Mouse (Mus musculus) intestine, embryonic 15.5 days (tissue): ENCODE measurements around the gene Olfr145. TPM values are rescaled to one million over a fixed set of nuclear protein-coding genes. Genes with fewer than 3 reads are reported as not detected.

ENCODE experiments used
- ATAC-seq: fragments of 200-750 bp; cut with Nextera tagmentation; 2 replicates; pipeline ENCODE4 v1.8.0; 2017; ENCODE audit warnings: moderate TSS enrichment, moderate library complexity
- H3K27ac ChIP-seq: fragments of 300-500 bp; sonication (generic); 2 replicates; pipeline ENCODE4 v1.5.1; 2015; ENCODE audit warnings: mild to moderate bottlenecking, inconsistent platforms
- H3K27me3 ChIP-seq: fragments of 300-500 bp; sonication (generic); replicated peaks from 2 replicates; pipeline ENCODE4 v1.6.1; 2015; ENCODE audit warnings: inconsistent platforms
- H3K36me3 ChIP-seq: fragments of 300-500 bp; sonication (generic); 2 replicates; pipeline ENCODE4 v1.6.1; 2015; ENCODE audit warnings: inconsistent platforms
- H3K4me1 ChIP-seq: fragments of 300-500 bp; sonication (generic); replicated peaks from 2 replicates; pipeline ENCODE4 v1.6.1; 2015; ENCODE audit warnings: inconsistent platforms
- H3K4me2 ChIP-seq: fragments of 300-500 bp; sonication (generic); replicated peaks from 2 replicates; pipeline ENCODE4 v1.6.1; 2015; ENCODE audit warnings: mild to moderate bottlenecking, inconsistent platforms
- H3K4me3 ChIP-seq: fragments of 300-500 bp; sonication (generic); replicated peaks from 2 replicates; pipeline ENCODE4 v1.5.1; 2015; ENCODE audit warnings: inconsistent platforms
- H3K9ac ChIP-seq: fragments of 300-500 bp; sonication (generic); 2 replicates; pipeline ENCODE4 v1.6.1; 2015; ENCODE audit warnings: inconsistent platforms
- H3K9me3 ChIP-seq: fragments of 300-500 bp; sonication (generic); 2 replicates; pipeline ENCODE4 v1.6.1; 2016; ENCODE audit warnings: inconsistent platforms
- WGBS: fragments of 180-500 bp; shearing (Covaris S2); methylation state at CpG from one replicate; pipeline ENCODE4 v1.1.7; 2015; 5-methylcytosine and 5-hydroxymethylcytosine counted together
- polyA plus RNA-seq: library from polyadenylated mRNA; unstranded; fragments of >200 nt; fragmentation: Nextera tagmentation; extraction: Ambion mirVana; gene quantifications from 2 replicates; pipeline ENCODE4 v1.2.1, GENCODE M21; 2015

Gene Olfr145
- not detected in 2 replicates for polyA plus RNA-seq

GRCm38 (mm10) chr9:37896661-37897060, at the start of gene Olfr145:
Gene Olfr145, plus strand, starts transcription at chr9:37896724.
- Histone ChIP-seq H3K4me1 (no peaks in the 10 kb centered on the region), H3K4me2 (no peak within 1 kb of the TSS), H3K4me3 (no peak within 1 kb of the TSS), H3K27ac (no peak within 1 kb of the TSS), H3K9me3 (no peaks in the 10 kb centered on the region), H3K27me3 (no peaks in the 10 kb centered on the region), H3K9ac (no peak within 1 kb of the TSS), H3K36me3 (no peaks in the 10 kb centered on the region)
- WGBS, result 39% methylated on average over 2 of the region's 2 CpGs
- no peak for ATAC-seq

GRCm38 (mm10) chr9:37849267-37849666, 47.3 kb upstream of the Olfr145 start:
- 78% methylated on average over 2 of the region's 2 CpGs for WGBS
- no peaks in the 10 kb centered on the region for H3K27me3 ChIP-seq
- H3K4me3 ChIP-seq, result no peak overlapping the region
- no peak overlapping the region for H3K27ac ChIP-seq
- no peaks in the 10 kb centered on the region for H3K36me3 ChIP-seq
- no peaks in the 10 kb centered on the region for H3K9me3 ChIP-seq
- H3K4me1 ChIP-seq, result no peaks in the 10 kb centered on the region
- H3K9ac ChIP-seq, result no peak overlapping the region
- no peak overlapping the region for H3K4me2 ChIP-seq
- no peak for ATAC-seq

- H3K4me2 ChIP-seq, result no peak within 1 kb of the TSS
- H3K9me3 ChIP-seq, result no peaks in the 10 kb centered on the region
- ATAC-seq, result no peak
- H3K9ac ChIP-seq, result no peak within 1 kb of the TSS
- H3K27ac ChIP-seq, result no peak within 1 kb of the TSS
- no peaks in the 10 kb centered on the region for H3K27me3 ChIP-seq
- 75% methylated on average over 4 of the region's 4 CpGs for WGBS
- no peak within 1 kb of the TSS for H3K4me3 ChIP-seq
- H3K4me1 ChIP-seq, result no peaks in the 10 kb centered on the region
- no peaks in the 10 kb centered on the region for H3K36me3 ChIP-seq
Observed at GRCm38 (mm10) chr9:37853969-37854368, 42.6 kb upstream of the Olfr145 start, which contains the start of gene Olfr877. Gene Olfr877, plus strand, starts transcription at chr9:37854269.

- no peak overlapping the region for H3K4me3 ChIP-seq
- no peak overlapping the region for H3K9ac ChIP-seq
- WGBS, result 50% methylated on average over 1 of the region's 1 CpGs
Observed at GRCm38 (mm10) chr9:37863325-37863724, 33.2 kb upstream of the Olfr145 start.

GRCm38 (mm10) chr9:37870246-37870645, 26.3 kb upstream of the Olfr145 start:
- Histone ChIP-seq H3K9me3 (no peaks in the 10 kb centered on the region), H3K27ac (no peak overlapping the region), H3K27me3 (no peaks in the 10 kb centered on the region), H3K4me1 (no peaks in the 10 kb centered on the region), H3K4me2 (no peak overlapping the region), H3K4me3 (no peak overlapping the region), H3K36me3 (no peaks in the 10 kb centered on the region), H3K9ac (no peak overlapping the region)
- WGBS, result 50% methylated on average over 1 of the region's 1 CpGs
- ATAC-seq, result no peak

More at GRCm38 (mm10) chr9:37863325-37863724, 33.2 kb upstream of the Olfr145 start:
- Histone ChIP-seq H3K4me2 (no peak overlapping the region), H3K4me1 (no peaks in the 10 kb centered on the region), H3K27me3 (no peaks in the 10 kb centered on the region), H3K36me3 (no peaks in the 10 kb centered on the region), H3K27ac (no peak overlapping the region), H3K9me3 (no peaks in the 10 kb centered on the region)
- ATAC-seq, result no peak

- Histone ChIP-seq H3K9ac (no peak overlapping the region), H3K4me3 (no peak overlapping the region), H3K4me2 (no peak overlapping the region), H3K27me3 (no peaks in the 10 kb centered on the region), H3K9me3 (no peaks in the 10 kb centered on the region), H3K36me3 (no peaks in the 10 kb centered on the region), H3K4me1 (no peaks in the 10 kb centered on the region), H3K27ac (no peak overlapping the region)
- WGBS, result 71% methylated on average over 1 of the region's 1 CpGs
- ATAC-seq, result no peak
Observed at GRCm38 (mm10) chr9:37871097-37871496, 25.4 kb upstream of the Olfr145 start.

- H3K36me3 ChIP-seq, result no peaks in the 10 kb centered on the region
- 51% methylated on average over 1 of the region's 1 CpGs for WGBS
- no peak for ATAC-seq
- no peaks in the 10 kb centered on the region for H3K9me3 ChIP-seq
- H3K27me3 ChIP-seq, result no peaks in the 10 kb centered on the region
- no peak overlapping the region for H3K9ac ChIP-seq
- H3K4me3 ChIP-seq, result no peak overlapping the region
- no peaks in the 10 kb centered on the region for H3K4me1 ChIP-seq
- no peak overlapping the region for H3K4me2 ChIP-seq
- no peak overlapping the region for H3K27ac ChIP-seq
Observed at GRCm38 (mm10) chr9:37871536-37871935, 25.0 kb upstream of the Olfr145 start.

GRCm38 (mm10) chr9:37890960-37891359, 5.6 kb upstream of the Olfr145 start:
- no peak overlapping the region for H3K9ac ChIP-seq
- no peak for ATAC-seq
- no peaks in the 10 kb centered on the region for H3K4me1 ChIP-seq
- WGBS, result 35% methylated on average over 2 of the region's 2 CpGs
- no peak overlapping the region for H3K27ac ChIP-seq
- H3K9me3 ChIP-seq, result no peaks in the 10 kb centered on the region
- no peak overlapping the region for H3K4me2 ChIP-seq
- no peaks in the 10 kb centered on the region for H3K36me3 ChIP-seq
- H3K27me3 ChIP-seq, result no peaks in the 10 kb centered on the region
- no peak overlapping the region for H3K4me3 ChIP-seq

GRCm38 (mm10) chr9:37905555-37905954, 9.0 kb downstream of the Olfr145 start:
- Histone ChIP-seq H3K9ac (no peak overlapping the region), H3K36me3 (no peaks in the 10 kb centered on the region), H3K27ac (no peak overlapping the region), H3K4me3 (no peak overlapping the region), H3K4me2 (no peak overlapping the region), H3K4me1 (no peaks in the 10 kb centered on the region), H3K27me3 (no peaks in the 10 kb centered on the region), H3K9me3 (no peaks in the 10 kb centered on the region)
- 57% methylated on average over 3 of the region's 3 CpGs for WGBS
- no peak for ATAC-seq

- Histone ChIP-seq H3K4me2 (no peak within 1 kb of the TSS), H3K27me3 (no peaks in the 10 kb centered on the region), H3K9me3 (no peaks in the 10 kb centered on the region), H3K36me3 (no peaks in the 10 kb centered on the region), H3K4me1 (no peaks in the 10 kb centered on the region), H3K4me3 (no peak within 1 kb of the TSS), H3K27ac (no peak within 1 kb of the TSS), H3K9ac (no peak within 1 kb of the TSS)
- ATAC-seq, result no peak
- 81% methylated on average over 2 of the region's 2 CpGs for WGBS
Observed at GRCm38 (mm10) chr9:37917540-37917939, 21.0 kb downstream of the Olfr145 start, which contains the start of gene Olfr878. Gene Olfr878, plus strand, starts transcription at chr9:37917840.

GRCm38 (mm10) chr9:37918018-37918417, 21.5 kb downstream of the Olfr145 start:
- no peak overlapping the region for H3K4me3 ChIP-seq
- H3K36me3 ChIP-seq, result no peaks in the 10 kb centered on the region
- 49% methylated on average over 1 of the region's 1 CpGs for WGBS
- H3K27ac ChIP-seq, result no peak overlapping the region
- no peak for ATAC-seq
- no peaks in the 10 kb centered on the region for H3K27me3 ChIP-seq
- no peak overlapping the region for H3K9ac ChIP-seq
- no peak overlapping the region for H3K4me2 ChIP-seq
- no peaks in the 10 kb centered on the region for H3K9me3 ChIP-seq
- no peaks in the 10 kb centered on the region for H3K4me1 ChIP-seq

GRCm38 (mm10) chr9:37924194-37924593, 27.7 kb downstream of the Olfr145 start:
- no peaks in the 10 kb centered on the region for H3K27me3 ChIP-seq
- H3K4me1 ChIP-seq, result no peaks in the 10 kb centered on the region
- no peak for ATAC-seq
- H3K9ac ChIP-seq, result no peak overlapping the region
- H3K4me2 ChIP-seq, result no peak overlapping the region
- no peak overlapping the region for H3K27ac ChIP-seq
- H3K4me3 ChIP-seq, result no peak overlapping the region
- no peaks in the 10 kb centered on the region for H3K9me3 ChIP-seq
- no peaks in the 10 kb centered on the region for H3K36me3 ChIP-seq
- WGBS, result 84% methylated on average over 5 of the region's 5 CpGs

GRCm38 (mm10) chr9:37925445-37925844, 28.9 kb downstream of the Olfr145 start:
- H3K4me2 ChIP-seq, result no peak overlapping the region
- no peaks in the 10 kb centered on the region for H3K4me1 ChIP-seq
- 52% methylated on average over 2 of the region's 2 CpGs for whole genome bisulfite sequencing
- H3K36me3 ChIP-seq, result no peaks in the 10 kb centered on the region
- no peaks in the 10 kb centered on the region for H3K9me3 ChIP-seq
- H3K27me3 ChIP-seq, result no peaks in the 10 kb centered on the region
- H3K9ac ChIP-seq, result no peak overlapping the region
- no peak for ATAC-seq
- H3K4me3 ChIP-seq, result no peak overlapping the region
- no peak overlapping the region for H3K27ac ChIP-seq
